Mouse (Mus musculus) adipose tissue, adult 10 weeks (tissue): Measurements from ENCODE around the gene Paxx. TPM values are rescaled to one million over a fixed set of nuclear protein-coding genes. Genes with fewer than 3 reads are reported as not detected.

Source experiments
- polyA plus RNA-seq: library from polyadenylated mRNA; stranded (reverse); fragments of 350-450 nt; fragmentation: Illumina TruSeq; extraction: RNeasy Lipid Tissue Mini Kit (QIAGEN cat#74804); gene quantifications from one replicate; pipeline ENCODE4 v1.2.3, GENCODE M21; 2014; ENCODE audit warnings: low read depth, low replicate concordance

Gene Paxx
- 79.8 TPM for polyA plus RNA-seq

DNA sequence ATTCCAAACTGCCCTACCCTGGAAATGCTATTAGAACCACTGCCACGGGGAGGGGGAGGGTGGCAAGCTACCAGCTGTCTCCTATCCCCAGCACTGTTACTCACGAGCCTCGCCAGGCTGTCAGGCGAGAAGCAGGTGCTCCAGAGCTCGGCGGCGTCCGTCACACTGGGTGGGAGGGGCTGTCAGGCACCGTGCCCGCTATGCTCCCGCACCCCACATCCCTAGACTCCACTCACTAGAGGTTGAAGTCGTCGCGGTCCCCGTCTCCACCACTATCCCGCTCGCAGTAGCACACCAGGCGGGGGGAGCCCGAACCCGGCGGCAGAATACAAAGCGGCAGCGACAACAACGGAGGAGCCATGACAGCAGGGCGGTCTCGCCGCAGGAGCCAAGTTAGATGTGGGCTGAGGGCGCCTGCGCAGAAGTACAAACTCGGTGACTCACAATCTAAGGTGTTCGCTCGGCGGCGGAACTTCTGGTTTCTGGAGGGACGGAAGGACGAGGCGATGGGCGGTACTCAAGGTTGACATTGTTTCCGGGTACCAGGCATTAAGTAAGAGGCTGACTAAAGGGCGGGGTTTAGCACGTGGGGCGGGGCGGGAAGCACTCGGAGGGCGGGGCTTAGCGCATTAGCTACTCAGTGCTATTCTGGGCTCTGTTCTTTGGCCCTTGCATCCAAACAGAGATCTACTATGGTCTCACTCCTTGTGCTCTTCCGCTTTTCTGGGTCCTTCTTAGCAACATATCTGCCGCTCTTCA, at the start of gene Paxx:
Paxx (minus strand) TSS at position 544 of the 759 bp plus-strand sequence.

DNA sequence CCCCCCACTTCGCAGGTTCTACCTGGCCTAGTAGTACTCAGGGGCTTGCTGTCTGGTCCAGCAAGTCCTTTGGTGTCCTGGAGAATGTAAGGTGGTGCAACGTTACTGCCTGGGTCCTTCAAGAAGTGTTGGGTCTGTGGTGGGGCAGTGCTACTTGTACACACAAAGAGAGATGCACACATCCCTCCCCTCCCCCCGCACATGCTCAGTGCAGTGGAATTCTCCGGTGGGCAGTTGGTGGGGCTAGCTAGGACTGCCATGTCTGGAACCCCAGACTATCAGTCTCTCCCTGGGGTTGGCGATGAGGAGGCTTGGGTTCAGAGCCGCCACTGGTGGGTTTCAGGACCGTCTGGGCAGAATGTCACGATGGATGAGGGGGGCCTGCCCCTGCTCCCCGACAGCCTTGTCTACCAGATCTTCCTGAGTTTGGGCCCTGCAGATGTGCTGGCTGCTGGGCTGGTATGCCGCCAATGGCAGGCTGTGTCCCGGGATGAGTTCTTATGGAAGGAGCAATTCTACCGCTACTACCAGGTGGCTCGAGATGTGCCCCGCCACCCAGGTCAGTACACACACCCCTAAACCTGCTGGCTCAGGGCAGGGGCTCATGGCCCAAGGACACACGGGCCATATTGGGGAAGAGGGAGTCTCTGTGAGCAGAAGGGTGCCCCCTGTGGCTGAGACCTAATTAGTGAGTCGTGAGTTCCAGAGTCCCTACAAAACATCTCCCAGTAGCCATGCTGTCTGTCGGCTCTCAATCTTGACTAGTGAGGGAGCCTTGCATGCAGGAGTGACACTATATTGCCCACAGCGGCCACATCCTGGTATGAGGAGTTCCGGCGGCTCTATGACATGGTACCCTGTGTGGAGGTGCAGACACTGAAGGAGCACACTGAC, 40.9 kb upstream of the Paxx start, which contains the start of gene C8g:
C8g (minus strand) TSS at position 127 of the 894 bp plus-strand sequence.

DNA sequence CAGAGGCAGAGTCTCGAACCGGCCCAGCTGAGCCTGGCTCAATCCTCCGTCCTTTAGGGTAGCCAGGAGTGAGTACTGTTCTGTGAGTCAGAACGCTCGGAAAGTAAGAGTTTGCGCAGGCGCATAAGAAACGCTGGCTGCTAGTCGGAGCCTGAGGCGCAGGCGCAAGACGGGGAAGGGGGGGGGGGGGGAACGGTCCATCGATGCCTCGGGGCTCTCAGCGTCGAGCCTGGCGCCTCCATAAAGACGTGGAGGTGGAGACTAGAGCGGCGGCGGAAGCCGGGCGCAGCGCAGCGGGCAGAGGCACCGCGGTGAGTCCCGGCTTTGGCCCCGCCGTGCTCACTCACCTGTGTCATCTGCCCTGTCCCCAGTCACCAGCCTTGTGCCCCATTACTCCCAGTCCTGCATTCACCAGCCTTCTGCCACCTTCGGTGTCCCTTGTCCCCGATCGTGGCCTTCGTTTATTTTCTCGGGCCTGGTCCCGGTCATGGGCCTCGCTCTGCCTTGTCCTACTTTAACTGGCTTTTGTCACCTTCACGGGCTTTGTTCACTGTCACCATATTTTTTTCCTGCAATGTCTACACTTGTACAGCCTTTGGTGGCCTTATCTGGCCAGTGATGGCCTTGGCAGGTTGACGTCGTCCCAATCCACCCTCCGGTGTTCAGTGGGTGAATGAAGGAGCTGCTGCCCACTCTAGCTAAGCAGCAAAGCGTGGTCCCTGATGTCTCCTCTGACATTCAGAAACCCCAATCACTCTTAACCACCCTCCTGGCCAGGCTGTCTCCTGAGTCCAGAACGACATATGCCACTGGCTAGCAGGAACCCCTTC, 39.9 kb upstream of the Paxx start, which contains the start of gene Fbxw5:
Fbxw5 (plus strand) TSS at position 175 of the 830 bp plus-strand sequence.

DNA sequence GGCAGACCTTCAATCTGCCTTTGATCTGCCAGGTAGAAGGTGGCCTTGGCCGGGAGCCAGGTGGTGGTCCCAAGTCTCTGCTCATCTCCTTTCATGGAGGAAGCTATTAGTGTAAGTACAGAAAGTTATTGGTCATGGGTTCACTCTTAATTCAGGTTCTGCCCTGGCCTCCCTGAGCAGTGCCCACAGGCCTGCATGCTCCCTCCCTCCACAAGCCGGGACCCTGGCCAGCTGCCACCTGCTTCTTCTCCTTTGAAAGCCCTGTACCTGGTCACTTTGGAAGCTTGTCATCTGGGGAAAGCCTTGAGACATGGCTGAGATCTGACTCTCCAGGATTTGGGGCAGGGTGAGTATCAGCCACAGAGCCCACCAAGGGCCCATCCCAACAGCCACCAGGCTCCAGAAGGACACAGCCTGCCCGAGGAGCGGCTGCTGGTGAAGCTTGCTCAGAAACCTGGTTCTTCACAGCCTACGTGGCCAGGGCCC, 32.6 kb upstream of the Paxx start, which contains the start of gene Lcn12:
Lcn12 (minus strand) TSS at position 436 of the 486 bp plus-strand sequence.

DNA sequence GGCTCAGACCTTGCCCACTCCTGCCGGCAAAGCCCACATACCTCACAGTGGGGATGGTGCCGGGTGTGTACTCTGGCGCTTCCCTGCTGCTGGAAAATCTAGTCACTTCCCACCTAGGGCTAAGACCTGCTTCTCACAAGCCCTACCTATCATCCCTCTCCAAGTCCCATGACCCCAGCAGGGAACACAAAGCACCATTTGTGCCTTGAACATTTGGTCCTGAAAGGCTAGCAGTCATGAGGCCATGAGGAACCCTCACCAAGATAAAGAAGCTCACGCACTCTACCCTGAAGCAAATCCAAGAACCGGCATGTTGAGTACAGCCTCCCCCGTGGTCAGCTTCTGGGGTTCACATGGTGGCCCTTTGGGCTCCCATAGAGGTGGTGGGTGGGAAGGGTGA, 9.1 kb upstream of the Paxx start, which contains the start of gene Ptgds:
Ptgds (minus strand) TSS at position 78 of the 400 bp plus-strand sequence.

DNA sequence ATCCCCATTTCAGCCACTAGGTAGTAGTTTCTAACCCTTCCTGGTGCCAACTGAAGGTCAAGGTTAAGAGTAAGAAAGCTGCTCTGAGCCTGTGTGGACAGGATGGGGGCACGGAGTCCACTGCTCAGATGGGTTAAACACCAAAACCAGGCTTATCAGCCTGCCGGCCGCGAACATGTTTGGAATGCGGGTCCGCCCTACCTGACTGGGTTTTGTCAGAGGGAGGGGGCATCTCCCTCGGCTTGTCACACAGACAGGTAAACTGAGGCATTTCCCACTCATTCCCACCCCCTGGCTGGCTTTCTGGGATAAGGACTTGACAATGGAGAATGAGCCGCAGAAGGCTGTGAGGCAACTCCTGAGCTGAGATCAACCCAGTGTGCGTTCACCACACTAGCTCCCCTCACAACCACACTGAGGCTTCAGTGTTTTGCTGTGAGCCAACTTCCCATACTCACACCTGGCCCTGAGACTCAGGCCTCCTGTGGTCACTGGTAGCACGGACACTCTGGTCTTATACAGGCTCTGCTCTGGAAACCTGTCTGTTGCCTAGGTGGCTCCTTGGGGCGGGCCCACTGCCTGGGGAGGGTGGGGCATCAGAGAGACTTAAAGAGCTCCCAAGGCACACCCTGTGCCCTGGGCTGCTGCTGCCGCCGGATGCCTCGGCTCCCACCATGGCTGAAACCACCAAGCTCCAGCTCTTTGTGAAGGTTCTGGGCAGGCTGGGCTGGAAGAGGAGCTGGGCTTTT, 4.5 kb downstream of the Paxx start, which contains the start of gene Clic3:
Clic3 (plus strand) TSS at position 634 of the 749 bp plus-strand sequence.

DNA sequence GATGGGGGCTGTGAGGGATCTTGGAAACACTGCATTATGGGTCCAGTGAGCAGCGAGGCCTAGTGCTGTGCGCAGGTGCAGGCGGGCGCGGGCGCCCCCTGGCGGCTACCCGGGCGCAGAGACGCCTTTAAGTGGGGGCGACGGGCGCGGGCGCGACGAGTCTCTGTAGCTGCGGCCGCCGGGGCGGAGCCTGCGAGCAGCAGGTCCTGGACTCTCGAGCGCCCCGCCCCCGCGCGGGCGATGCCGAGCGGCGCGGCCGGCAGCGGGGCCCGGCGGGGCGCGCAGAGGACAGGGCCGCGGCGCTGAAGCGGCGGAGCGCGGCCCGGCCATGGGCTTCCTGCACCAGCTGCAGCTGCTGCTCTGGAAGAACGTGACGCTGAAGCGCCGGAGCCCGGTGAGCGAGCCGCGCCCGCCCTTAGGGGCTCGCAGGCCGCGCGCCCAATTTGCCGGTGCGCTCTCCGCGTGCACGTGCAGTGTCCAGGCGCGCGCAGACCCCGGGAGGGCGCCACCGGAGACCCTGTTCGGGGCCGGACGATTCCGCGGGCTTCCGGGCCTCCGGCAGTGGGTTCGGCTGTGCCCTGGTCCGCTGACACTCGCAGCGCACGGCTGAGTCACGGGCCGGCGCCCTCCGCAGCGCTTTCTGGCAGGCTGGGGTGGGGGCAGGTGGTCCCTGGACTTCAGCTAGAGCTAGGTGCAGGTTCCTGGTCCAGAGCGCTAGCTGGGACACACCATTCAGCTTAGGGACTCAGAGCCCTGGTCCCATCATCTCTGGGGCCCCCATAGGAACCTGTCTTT, 32.3 kb downstream of the Paxx start, which contains the start of gene Abca2:
Abca2 (plus strand) TSS at position 262 of the 795 bp plus-strand sequence.

DNA sequence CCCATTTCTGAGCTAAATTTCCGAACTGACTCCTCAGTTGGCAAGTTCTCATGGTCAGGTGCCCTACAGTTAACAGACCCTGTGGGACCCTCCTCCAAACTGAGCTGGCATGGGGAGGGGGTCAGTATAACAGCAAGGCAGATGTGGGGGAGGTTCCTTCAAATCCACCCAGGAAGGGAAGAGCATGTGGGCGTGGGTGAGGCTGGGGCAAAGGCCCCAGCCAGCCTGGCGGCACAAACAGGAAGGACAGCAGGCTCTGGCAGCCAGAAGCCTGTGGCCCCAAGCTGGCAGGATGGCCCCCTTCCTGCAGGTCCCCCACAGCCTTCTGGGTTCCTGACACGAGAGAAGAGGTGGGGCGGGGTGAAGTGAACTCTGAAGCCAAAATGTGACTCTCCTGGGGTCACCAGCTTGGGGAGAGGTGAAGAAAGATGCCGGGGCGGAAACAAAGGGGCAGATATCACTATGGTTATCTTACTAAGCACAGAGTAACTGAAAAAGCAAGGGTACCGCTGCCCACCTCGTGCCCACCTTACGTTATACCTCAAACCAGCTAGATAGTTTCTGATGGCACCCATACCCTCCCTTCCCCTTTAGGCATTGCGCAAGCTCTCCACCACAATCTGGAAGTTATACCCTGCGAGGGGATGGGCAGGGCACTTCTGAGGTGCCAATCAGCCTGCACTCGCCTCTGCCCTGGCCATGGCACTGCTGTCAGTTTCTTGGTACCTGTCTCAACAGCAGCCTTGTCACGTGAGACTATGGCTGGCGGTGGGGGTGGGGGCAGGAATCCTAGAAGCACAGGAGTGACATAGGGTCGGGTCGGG, 38.1 kb downstream of the Paxx start, which contains the start of gene Fut7:
Fut7 (plus strand) TSS at position 681 of the 824 bp plus-strand sequence.

Other genes with a start within 250 kb of the Paxx start
- gene Nelfb, start 249.6 kb downstream of the Paxx start, polyA plus RNA-seq: 43.3 TPM
- 1.8 TPM for gene Stpg3, start 246.5 kb downstream of the Paxx start, polyA plus RNA-seq
- 6.7 TPM for gene Fam166a, start 242.3 kb downstream of the Paxx start, polyA plus RNA-seq
- gene Tubb4b, start 236.4 kb downstream of the Paxx start, polyA plus RNA-seq: 224 TPM
- gene Slc34a3, start 226.7 kb downstream of the Paxx start, polyA plus RNA-seq: not detected
- not detected for gene Rnf224, start 224.3 kb downstream of the Paxx start, polyA plus RNA-seq
- 6.8 TPM for gene Rnf208, start 218.8 kb downstream of the Paxx start, polyA plus RNA-seq
- gene Cysrt1, start 218.6 kb downstream of the Paxx start, polyA plus RNA-seq: 0.38 TPM
- 13.6 TPM for gene AL732309.1, start 214.2 kb downstream of the Paxx start, polyA plus RNA-seq
- gene Tmem203, start 205.7 kb downstream of the Paxx start, polyA plus RNA-seq: 27.6 TPM
- 11.7 TPM for gene Tprn, start 198.5 kb downstream of the Paxx start, polyA plus RNA-seq
- 57.4 TPM for gene Ssna1, start 188.7 kb downstream of the Paxx start, polyA plus RNA-seq
- gene Anapc2, start 188.6 kb downstream of the Paxx start, polyA plus RNA-seq: 70.9 TPM
- 2.1 TPM for gene Tmem210, start 172.9 kb downstream of the Paxx start, polyA plus RNA-seq
- gene Lrrc26, start 171.2 kb downstream of the Paxx start, polyA plus RNA-seq: 2.9 TPM
- not detected for gene Grin1, start 141.9 kb downstream of the Paxx start, polyA plus RNA-seq
- gene Man1b1, start 128.8 kb downstream of the Paxx start, polyA plus RNA-seq: 44.1 TPM
- gene Dpp7, start 104.7 kb downstream of the Paxx start, polyA plus RNA-seq: 15.5 TPM
- 26.4 TPM for gene Uap1l1, start 95.4 kb downstream of the Paxx start, polyA plus RNA-seq
- 1.5 TPM for gene Sapcd2, start 88.8 kb downstream of the Paxx start, polyA plus RNA-seq
- 47.9 TPM for gene Entpd2, start 65.2 kb downstream of the Paxx start, polyA plus RNA-seq
- 94.7 TPM for gene Npdc1, start 61.7 kb downstream of the Paxx start, polyA plus RNA-seq
- 0.61 TPM for gene Fut7, start 37.8 kb downstream of the Paxx start, polyA plus RNA-seq
- gene Abca2, start 32.4 kb downstream of the Paxx start, polyA plus RNA-seq: 204 TPM
- 34.4 TPM for gene Clic3, start 4.3 kb downstream of the Paxx start, polyA plus RNA-seq
- gene Ptgds, start 9.0 kb upstream of the Paxx start, polyA plus RNA-seq: 1,188 TPM
- 383 TPM for gene Lcn12, start 32.8 kb upstream of the Paxx start, polyA plus RNA-seq
- 74.6 TPM for gene Fbxw5, start 39.7 kb upstream of the Paxx start, polyA plus RNA-seq
- 7.2 TPM for gene C8g, start 40.6 kb upstream of the Paxx start, polyA plus RNA-seq
- gene Traf2, start 85.8 kb upstream of the Paxx start, polyA plus RNA-seq: 15.6 TPM
- gene Edf1, start 96.8 kb upstream of the Paxx start, polyA plus RNA-seq: 250 TPM
- 1.1 TPM for gene Mamdc4, start 113.8 kb upstream of the Paxx start, polyA plus RNA-seq
- gene Phpt1, start 114.1 kb upstream of the Paxx start, polyA plus RNA-seq: 65.3 TPM
- gene Ajm1, start 120.7 kb upstream of the Paxx start, polyA plus RNA-seq: 1.7 TPM
- 69.7 TPM for gene Rabl6, start 147.4 kb upstream of the Paxx start, polyA plus RNA-seq
- 7.2 TPM for gene Ccdc183, start 156.6 kb upstream of the Paxx start, polyA plus RNA-seq
- gene Tmem141, start 160.9 kb upstream of the Paxx start, polyA plus RNA-seq: 48.8 TPM
- gene Fcna, start 166.9 kb upstream of the Paxx start, polyA plus RNA-seq: 41.5 TPM
- gene Lcn8, start 192.0 kb upstream of the Paxx start, polyA plus RNA-seq: 6,740 TPM
- 8,551 TPM for gene Lcn5, start 196.9 kb upstream of the Paxx start, polyA plus RNA-seq
- 653 TPM for gene Lcn6, start 215.7 kb upstream of the Paxx start, polyA plus RNA-seq
- 827 TPM for gene Lcn10, start 221.6 kb upstream of the Paxx start, polyA plus RNA-seq
- 28.7 TPM for gene Obp2a, start 238.9 kb upstream of the Paxx start, polyA plus RNA-seq
- gene Bmyc, start 245.6 kb upstream of the Paxx start, polyA plus RNA-seq: 235 TPM